Comparison of ENCODE assay signal across 13 mouse cellular contexts in the genomic region with DNA sequence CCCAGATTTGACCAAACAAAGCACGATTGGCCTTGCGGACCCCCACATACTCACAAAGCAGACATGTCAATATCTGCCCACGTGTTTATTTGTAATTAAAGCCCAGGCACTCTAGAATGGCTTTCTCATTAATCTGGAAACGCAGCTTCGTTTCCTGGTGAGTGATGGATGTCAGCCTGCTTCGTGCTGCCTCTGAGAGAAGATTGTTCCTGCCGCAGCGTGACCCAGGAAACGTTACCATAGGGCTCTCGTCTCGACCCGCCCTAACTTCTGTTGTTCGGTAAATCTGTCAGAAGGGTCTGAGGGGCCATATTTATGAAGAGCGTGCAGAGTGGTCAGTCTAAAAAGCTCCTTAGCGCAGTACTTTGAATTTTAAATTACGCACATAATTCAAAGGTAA.
A peak's percentile ranks its signal among the peaks of the same experiment; 100 is the strongest.
DNase-seq lines count a peak whose midpoint lies in the region; ATAC-seq lines count a peak whose summit lies in the region.
"Had no signal": no experiment of that assay in that cellular context is flagged by ENCODE, and none has a peak within 500 bp of the region (broad histone marks: within the 10 kb centered on the region; RNA-seq: fewer than 3 reads in every experiment).

No protein-coding gene starts in this region.

- peak overlapping the region; percentile 6; the same call in 1 of the 2 replicates for H3K4me2 ChIP-seq in heart, embryonic 14.5 days (ENCODE audit: low read length)
- peak overlapping the region; percentile 41 for H3K4me2 ChIP-seq in neural tube, embryonic 12.5 days (replicated peaks)

- DNase-seq in heart, adult 18-20 months: no peak
- peak; percentile 27 for DNase-seq in hindbrain, embryonic 10.5 days (ENCODE audit: low spot score)
- DNase-seq in limb, embryonic 10.5 days (ENCODE audit: low spot score): peak; percentile 55
- DNase-seq in spleen, postnatal 10 days (ENCODE audit: low spot score in 2 of 2): no peak
- DNase-seq in frontal cortex, postnatal 36 days (ENCODE audit: low spot score in 2 of 2): no peak
- DNase-seq: cerebellum, adult 11-12 months; gastrocnemius, postnatal 36 days; liver, postnatal 0 days; right cerebral cortex, adult 18-20 months; thymus, postnatal 25 days had no signal

- no peak overlapping the region for H3K4me3 ChIP-seq in heart, embryonic 14.5 days (ENCODE audit: control insufficient read depth in 1 of 2, insufficient read depth in 1 of 2, low read depth in 1 of 2, low read length in 2 of 2)
- peak overlapping the region; percentile 18; the same call in 1 of the 2 replicates for H3K4me3 ChIP-seq in hindbrain, embryonic 10.5 days
- peak overlapping the region; percentile 15; the same call in 1 of the 2 replicates for H3K4me3 ChIP-seq in limb, embryonic 10.5 days
- H3K4me3 ChIP-seq in neural tube, embryonic 12.5 days: no peak overlapping the region

- H3K9me3 ChIP-seq in heart, embryonic 14.5 days (ENCODE audit: control insufficient read depth, low read length): no peaks in the 10 kb centered on the region
- no peaks in the 10 kb centered on the region for H3K9me3 ChIP-seq in hindbrain, embryonic 10.5 days
- no peaks in the 10 kb centered on the region for H3K9me3 ChIP-seq in limb, embryonic 10.5 days (replicated peaks)
- no peaks in the 10 kb centered on the region for H3K9me3 ChIP-seq in neural tube, embryonic 12.5 days

- no peaks in the 10 kb centered on the region for H3K27me3 ChIP-seq in heart, embryonic 14.5 days (ENCODE audit: control insufficient read depth, insufficient read depth, low read length)
- no peaks in the 10 kb centered on the region for H3K27me3 ChIP-seq in hindbrain, embryonic 10.5 days (ENCODE audit: insufficient read depth, poor library complexity, severe bottlenecking)
- H3K27me3 ChIP-seq in limb, embryonic 10.5 days (ENCODE audit: low read depth, poor library complexity, severe bottlenecking): peaks cover 11% of the 10 kb centered on the region; the same call in 1 of the 2 replicates
- no peaks in the 10 kb centered on the region for H3K27me3 ChIP-seq in neural tube, embryonic 12.5 days (replicated peaks)
- H3K27me3 ChIP-seq: CH12.LX had no signal

- no peak overlapping the region for H3K27ac ChIP-seq in heart, embryonic 14.5 days (replicated peaks in 1 of 2; ENCODE audit: control insufficient read depth in 1 of 2, insufficient read depth in 1 of 2, low read depth in 2 of 2, low read length in 2 of 2)
- peak overlapping the region; percentile 53 for H3K27ac ChIP-seq in hindbrain, embryonic 10.5 days
- peak overlapping the region; percentile 32 for H3K27ac ChIP-seq in limb, embryonic 10.5 days
- no peak overlapping the region for H3K27ac ChIP-seq in neural tube, embryonic 12.5 days

- no peaks in the 10 kb centered on the region for H3K36me3 ChIP-seq in heart, embryonic 14.5 days (ENCODE audit: control insufficient read depth, insufficient read depth, low read length)
- no peaks in the 10 kb centered on the region for H3K36me3 ChIP-seq in hindbrain, embryonic 10.5 days
- no peaks in the 10 kb centered on the region for H3K36me3 ChIP-seq in limb, embryonic 10.5 days
- H3K36me3 ChIP-seq in neural tube, embryonic 12.5 days: no peaks in the 10 kb centered on the region

- 48% methylated on average over 16 of the region's 16 CpGs for WGBS in heart, embryonic 14.5 days
- 31% methylated on average over 16 of the region's 16 CpGs for WGBS in hindbrain, embryonic 10.5 days
- WGBS in limb, embryonic 10.5 days: 34% methylated on average over 16 of the region's 16 CpGs
- 14% methylated on average over 16 of the region's 16 CpGs for WGBS in neural tube, embryonic 12.5 days

- H3K9ac ChIP-seq in heart, embryonic 14.5 days (ENCODE audit: low read length): no peak overlapping the region
- no peak overlapping the region for H3K9ac ChIP-seq in neural tube, embryonic 12.5 days
- H3K9ac ChIP-seq: liver, postnatal 0 days had no signal

- no peak for ATAC-seq in heart, embryonic 14.5 days (ENCODE audit: insufficient number of reproducible peaks, insufficient read depth, low FRiP score, low read depth)
- peak; percentile 44; the same call in 1 of the 2 replicates for ATAC-seq in neural tube, embryonic 12.5 days (ENCODE audit: low FRiP score, low read depth)
- ATAC-seq: liver, postnatal 0 days had no signal

- H3K4me1 ChIP-seq in heart, embryonic 14.5 days (ENCODE audit: control insufficient read depth in 2 of 2, insufficient read depth in 2 of 2, low read length in 2 of 2): peaks cover 2 to 6% of the 10 kb centered on the region in 2 experiments; a peak in 2 of 4 replicates
- peaks cover 55% of the 10 kb centered on the region for H3K4me1 ChIP-seq in hindbrain, embryonic 10.5 days (replicated peaks)
- peaks cover 58% of the 10 kb centered on the region for H3K4me1 ChIP-seq in limb, embryonic 10.5 days
- H3K4me1 ChIP-seq in neural tube, embryonic 12.5 days: peaks cover 27% of the 10 kb centered on the region

Comparison
In these comparisons a context has a peak if more than half of its experiments do, and no peak if none do; other contexts are left out.
1. H3K27ac ChIP-seq: peak in hindbrain, embryonic 10.5 days (single experiment) and limb, embryonic 10.5 days (single experiment); none in heart, embryonic 14.5 days (0 of 2) and neural tube, embryonic 12.5 days (single experiment).
2. H3K4me3 ChIP-seq: peak in hindbrain, embryonic 10.5 days (single experiment) and limb, embryonic 10.5 days (single experiment); none in heart, embryonic 14.5 days (0 of 2) and neural tube, embryonic 12.5 days (single experiment).
3. DNase-seq: peak in hindbrain, embryonic 10.5 days (single experiment) and limb, embryonic 10.5 days (single experiment); none in heart, adult 18-20 months (0 of 2), spleen, postnatal 10 days (0 of 2) and frontal cortex, postnatal 36 days (0 of 2).